Mouse (Mus musculus) heart, postnatal 0 days (tissue): ENCODE results near the gene Aoc2.

Source experiments
- CTCF ChIP-seq: IDR thresholded peaks from 2 replicates; pipeline ENCODE4 v1.5.1; 2016; ENCODE audit warnings: antibody characterized with exemption, control low read depth, low read depth
- EP300 ChIP-seq: IDR thresholded peaks from 2 replicates; pipeline ENCODE4 v1.6.1; 2016; ENCODE audit warnings: antibody characterized with exemption, low read depth

DNA sequence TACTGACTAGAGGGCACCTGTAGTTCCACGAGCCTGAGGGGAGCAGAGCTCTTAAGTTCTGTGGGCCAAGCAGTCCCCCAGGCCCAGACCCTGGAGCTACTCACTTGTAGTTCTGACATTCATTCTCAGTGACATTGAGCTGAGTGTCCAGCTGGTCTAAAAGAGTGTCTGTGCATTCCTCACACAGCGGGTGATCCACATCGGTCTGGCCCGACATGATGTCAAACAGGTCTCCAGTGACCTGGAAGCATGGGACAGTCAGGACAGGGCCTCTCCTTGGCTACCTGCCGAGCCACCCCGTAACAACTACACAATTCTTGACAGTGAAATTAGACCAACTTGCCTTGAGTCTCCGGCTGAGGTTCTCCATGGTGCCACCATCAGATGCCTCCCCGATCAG is 29.7 kb upstream of the Aoc2 start:
- TF ChIP-seq CTCF: no peak
- TF ChIP-seq EP300: no peak
